Mouse (Mus musculus) limb, embryonic 15.5 days (tissue): ENCODE data around the gene Arr3. TPM values are rescaled to one million over a fixed set of nuclear protein-coding genes. Genes with fewer than 3 reads are reported as not detected.

Experiments
- ATAC-seq: fragments of 200-750 bp; cut with Nextera tagmentation; 2 replicates; pipeline ENCODE4 v1.8.0; 2017; ENCODE audit warnings: low read depth, moderate TSS enrichment; ENCODE audit not compliant: insufficient number of reproducible peaks, low FRiP score, low TSS enrichment
- H3K27ac ChIP-seq: fragments of 300-500 bp; sonication (generic); 2 replicates; pipeline ENCODE4 v1.5.1; 2015; ENCODE audit warnings: moderate library complexity, mild to moderate bottlenecking, inconsistent platforms
- H3K27me3 ChIP-seq: fragments of 300-500 bp; sonication (generic); 2 replicates; pipeline ENCODE4 v1.6.1; 2015; ENCODE audit warnings: inconsistent platforms
- H3K36me3 ChIP-seq: fragments of 300-500 bp; sonication (generic); 2 replicates; pipeline ENCODE4 v1.6.1; 2015; ENCODE audit warnings: inconsistent platforms
- H3K4me1 ChIP-seq: fragments of 300-500 bp; sonication (generic); 2 replicates; pipeline ENCODE4 v1.6.1; 2015; ENCODE audit warnings: inconsistent platforms
- H3K4me2 ChIP-seq: fragments of 300-500 bp; sonication (generic); 2 replicates; pipeline ENCODE4 v1.6.1; 2015; ENCODE audit warnings: mild to moderate bottlenecking, inconsistent platforms
- H3K4me3 ChIP-seq: fragments of 300-500 bp; sonication (generic); 2 replicates; pipeline ENCODE4 v1.5.1; 2015; ENCODE audit warnings: mild to moderate bottlenecking, inconsistent platforms
- H3K9ac ChIP-seq: fragments of 300-500 bp; sonication (generic); 2 replicates; pipeline ENCODE4 v1.6.1; 2015; ENCODE audit warnings: inconsistent platforms
- H3K9me3 ChIP-seq: fragments of 300-500 bp; sonication (generic); 2 replicates; pipeline ENCODE4 v1.6.1; 2016; ENCODE audit warnings: inconsistent platforms
- WGBS: fragments of 180-500 bp; shearing (Covaris S2); methylation state at CpG from one replicate; pipeline ENCODE4 v1.1.7; 2015; 5-methylcytosine and 5-hydroxymethylcytosine counted together
- polyA plus RNA-seq: library from polyadenylated mRNA; unstranded; fragments of >200 nt; fragmentation: Nextera tagmentation; extraction: Ambion mirVana; gene quantifications from 2 replicates; pipeline ENCODE4 v1.2.1, GENCODE M21; 2015

Gene Arr3
- polyA plus RNA-seq = not detected in 2 replicates

DNA sequence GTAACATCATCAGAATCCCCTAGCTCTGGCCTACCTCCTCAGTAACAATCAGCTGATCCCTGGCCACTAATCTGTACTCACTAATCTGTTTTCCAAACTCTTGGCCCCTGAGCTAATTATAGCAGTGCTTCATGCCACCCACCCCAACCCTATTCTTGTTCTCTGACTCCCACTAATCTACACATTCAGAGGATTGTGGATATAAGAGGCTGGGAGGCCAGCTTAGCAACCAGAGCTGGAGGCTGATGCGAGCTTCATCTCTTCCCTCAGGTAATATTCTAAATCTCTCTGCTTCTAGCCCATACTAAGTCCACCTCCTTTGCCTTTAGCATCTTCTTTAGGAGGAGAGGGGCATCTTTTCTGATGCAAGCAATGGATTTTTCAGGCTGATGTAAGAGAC lies at the start of gene Arr3:
Arr3 (plus strand) TSS at position 184 of the 400 bp plus-strand sequence.
- WGBS = 76% methylated on average over 1 of the region's 1 CpGs
- Histone ChIP-seq H3K27me3 (0 out of 2 replicates have a peak, but pooled peaks cover 4% of the 10 kb centered on the region), H3K4me1 (no peaks in the 10 kb centered on the region)

DNA sequence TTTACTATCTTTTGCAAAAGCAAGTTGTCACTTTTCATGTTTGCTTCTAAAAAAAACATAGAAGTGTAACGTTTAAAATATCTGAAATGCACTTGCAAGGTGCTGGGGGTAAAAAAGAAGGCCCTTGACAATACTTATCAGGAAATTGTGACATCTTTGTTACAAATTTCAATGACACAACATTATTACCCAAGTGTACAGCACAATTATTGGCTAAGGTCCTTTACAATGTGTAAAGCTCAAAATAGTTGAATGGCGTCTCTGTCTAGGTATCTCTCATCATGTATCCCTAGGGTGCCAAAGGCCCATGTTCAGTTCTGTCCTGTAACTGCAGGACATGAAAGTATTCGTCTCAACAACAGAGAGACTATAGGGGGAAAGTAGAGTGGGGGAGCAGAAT lies 49.3 kb upstream of the Arr3 start:
- Histone ChIP-seq H3K9me3 (no peaks in the 10 kb centered on the region), H3K36me3 (no peaks in the 10 kb centered on the region), H3K4me3 (no peak overlapping the region), H3K4me2 (no peak overlapping the region), H3K9ac (no peak overlapping the region), H3K27me3 (0 out of 2 replicates have a peak, but pooled peaks cover 4% of the 10 kb centered on the region), H3K27ac (no peak overlapping the region), H3K4me1 (no peaks in the 10 kb centered on the region)
- 74% methylated on average over 3 of the region's 3 CpGs for WGBS
- ATAC-seq = no peak

More for the DNA sequence above, at the start of gene Arr3:
- Histone ChIP-seq H3K9ac (no peak within 1 kb of the TSS), H3K9me3 (no peaks in the 10 kb centered on the region), H3K4me3 (no peak within 1 kb of the TSS), H3K4me2 (no peak within 1 kb of the TSS), H3K36me3 (no peaks in the 10 kb centered on the region), H3K27ac (no peak within 1 kb of the TSS)
- no peak for ATAC-seq

DNA sequence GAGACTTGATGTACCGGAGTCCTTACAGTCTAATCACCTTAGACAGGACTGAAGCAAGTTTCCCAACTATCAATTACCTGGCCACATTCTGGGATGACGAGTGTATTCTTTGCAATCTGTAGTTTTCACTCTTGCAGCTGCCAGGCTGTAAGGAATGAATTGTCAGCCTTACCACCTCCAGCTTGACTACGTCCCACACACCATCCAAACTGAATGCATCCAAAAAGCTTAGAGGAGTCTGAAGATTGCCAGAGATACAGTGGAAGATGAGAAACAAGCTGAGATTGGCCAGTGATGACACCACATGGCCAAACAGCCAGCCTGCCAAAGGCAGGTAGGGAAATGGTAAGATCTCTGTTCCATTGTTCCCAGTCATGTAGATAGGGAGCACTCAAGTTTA lies 39.6 kb upstream of the Arr3 start:
- no peaks in the 10 kb centered on the region for H3K9me3 ChIP-seq
- no peaks in the 10 kb centered on the region for H3K4me1 ChIP-seq
- H3K36me3 ChIP-seq = no peaks in the 10 kb centered on the region
- no peaks in the 10 kb centered on the region for H3K27me3 ChIP-seq
- 85% methylated on average over 3 of the region's 3 CpGs for WGBS
- ATAC-seq = no peak
- no peak overlapping the region for H3K9ac ChIP-seq
- H3K4me2 ChIP-seq = no peak overlapping the region
- H3K4me3 ChIP-seq = no peak overlapping the region
- no peak overlapping the region for H3K27ac ChIP-seq

DNA sequence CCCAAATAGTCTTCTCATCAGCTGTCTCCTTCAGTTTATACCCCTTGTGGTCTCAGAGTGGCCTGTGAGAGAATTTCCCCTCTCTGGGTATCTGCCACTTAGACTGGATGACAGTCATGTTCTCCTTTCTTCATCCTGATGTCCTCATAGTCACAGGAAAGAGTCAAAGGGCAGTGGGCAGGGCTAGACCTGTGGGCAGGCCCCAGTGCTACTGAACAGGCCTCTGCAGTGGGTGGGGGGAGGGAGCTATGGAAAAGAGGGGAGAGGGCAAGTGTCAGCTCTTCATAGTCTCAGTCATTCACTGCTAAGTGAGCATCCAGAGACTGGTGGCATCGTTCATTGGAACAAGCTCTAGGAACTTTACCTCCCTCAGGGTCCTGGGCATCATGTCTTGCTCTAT lies 33.3 kb upstream of the Arr3 start, which contains the start of gene Awat1:
Awat1 (plus strand) TSS at position 301 of the 400 bp plus-strand sequence.
- Histone ChIP-seq H3K9me3 (no peaks in the 10 kb centered on the region), H3K9ac (no peak within 1 kb of the TSS), H3K27ac (no peak within 1 kb of the TSS), H3K27me3 (no peaks in the 10 kb centered on the region), H3K4me2 (no peak within 1 kb of the TSS), H3K4me3 (no peak within 1 kb of the TSS), H3K4me1 (no peaks in the 10 kb centered on the region), H3K36me3 (no peaks in the 10 kb centered on the region)
- ATAC-seq = no peak
- WGBS = 82% methylated on average over 1 of the region's 1 CpGs

DNA sequence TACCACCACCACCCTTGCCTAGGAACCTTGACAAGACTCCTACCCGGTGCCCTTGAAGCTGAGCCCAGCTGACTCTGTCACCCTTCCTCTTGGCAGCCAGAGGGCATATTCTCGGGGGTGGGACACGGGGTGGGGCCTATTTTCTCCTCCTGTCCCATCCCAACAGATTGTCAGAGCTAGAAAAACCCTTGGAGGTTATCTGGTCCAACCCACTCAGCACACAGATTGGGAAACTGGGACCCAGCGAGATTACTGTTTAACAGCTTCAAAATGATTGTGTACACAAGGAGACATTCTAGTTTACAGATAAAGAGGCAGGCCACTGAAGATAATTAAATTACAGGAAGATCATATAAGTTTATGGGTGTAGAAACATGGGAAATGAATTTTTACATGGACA lies 10.5 kb upstream of the Arr3 start, which contains the start of gene P2ry4:
P2ry4 (minus strand) TSS at position 79 of the 400 bp plus-strand sequence.
- Histone ChIP-seq H3K27me3 (peaks cover 16% of the 10 kb centered on the region), H3K4me3 (no peak within 1 kb of the TSS), H3K9me3 (no peaks in the 10 kb centered on the region), H3K4me1 (no peaks in the 10 kb centered on the region), H3K27ac (no peak within 1 kb of the TSS), H3K4me2 (no peak within 1 kb of the TSS), H3K36me3 (no peaks in the 10 kb centered on the region), H3K9ac (no peak within 1 kb of the TSS)
- WGBS = 68% methylated on average over 4 of the region's 4 CpGs
- ATAC-seq = no peak

DNA sequence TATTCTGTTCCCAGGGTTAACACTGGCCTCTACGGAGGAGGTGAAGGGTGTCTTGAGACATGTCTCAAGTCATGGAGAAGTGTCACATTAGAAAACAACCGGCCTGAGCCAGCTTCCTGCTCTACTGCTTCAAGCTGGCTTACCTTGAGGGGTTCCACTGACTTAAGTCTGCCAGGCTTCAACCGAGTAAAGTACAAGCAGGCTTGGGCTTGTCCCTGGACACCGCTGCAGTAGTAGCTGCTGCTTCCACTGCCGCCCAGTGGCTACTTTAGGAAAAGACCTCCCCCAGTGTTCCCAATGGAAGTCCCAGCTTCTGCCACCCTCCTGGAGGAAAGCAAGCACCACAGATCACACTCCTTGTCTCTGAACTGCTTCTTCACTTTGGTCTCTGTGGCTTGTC lies 7.9 kb upstream of the Arr3 start:
- H3K36me3 ChIP-seq = no peaks in the 10 kb centered on the region
- no peaks in the 10 kb centered on the region for H3K9me3 ChIP-seq
- H3K9ac ChIP-seq = no peak overlapping the region
- peaks cover 18% of the 10 kb centered on the region for H3K27me3 ChIP-seq
- no peak for ATAC-seq
- no peak overlapping the region for H3K4me3 ChIP-seq
- no peak overlapping the region for H3K4me2 ChIP-seq
- H3K27ac ChIP-seq = no peak overlapping the region
- whole genome bisulfite sequencing = 19% methylated on average over 5 of the region's 5 CpGs
- H3K4me1 ChIP-seq = no peaks in the 10 kb centered on the region

DNA sequence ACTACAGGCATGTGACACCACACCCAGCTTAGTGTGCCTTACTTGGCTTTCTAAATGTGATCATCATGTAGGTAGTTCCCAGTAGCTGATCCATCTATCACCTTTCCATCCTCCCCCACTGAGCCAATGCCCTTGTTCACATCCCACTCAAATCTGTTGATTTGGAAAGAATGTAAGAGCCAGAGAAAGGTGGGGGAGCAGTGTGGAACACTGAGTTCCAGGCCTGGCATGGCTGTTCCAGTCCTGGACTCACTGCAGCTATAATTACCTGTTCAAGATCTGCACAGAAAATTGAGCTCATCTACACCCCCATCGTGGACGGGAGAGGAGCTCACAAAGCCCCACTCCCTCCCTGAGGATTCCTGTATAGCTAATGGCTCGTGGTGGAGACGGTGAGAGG lies 5.5 kb upstream of the Arr3 start:
- Histone ChIP-seq H3K27ac (no peak overlapping the region), H3K9me3 (no peaks in the 10 kb centered on the region), H3K4me1 (no peaks in the 10 kb centered on the region), H3K4me2 (no peak overlapping the region), H3K27me3 (peaks cover 9% of the 10 kb centered on the region; the same call in 1 of the 2 replicates), H3K9ac (no peak overlapping the region), H3K36me3 (no peaks in the 10 kb centered on the region), H3K4me3 (no peak overlapping the region)
- no peak for ATAC-seq
- 60% methylated on average over 4 of the region's 4 CpGs for WGBS

DNA sequence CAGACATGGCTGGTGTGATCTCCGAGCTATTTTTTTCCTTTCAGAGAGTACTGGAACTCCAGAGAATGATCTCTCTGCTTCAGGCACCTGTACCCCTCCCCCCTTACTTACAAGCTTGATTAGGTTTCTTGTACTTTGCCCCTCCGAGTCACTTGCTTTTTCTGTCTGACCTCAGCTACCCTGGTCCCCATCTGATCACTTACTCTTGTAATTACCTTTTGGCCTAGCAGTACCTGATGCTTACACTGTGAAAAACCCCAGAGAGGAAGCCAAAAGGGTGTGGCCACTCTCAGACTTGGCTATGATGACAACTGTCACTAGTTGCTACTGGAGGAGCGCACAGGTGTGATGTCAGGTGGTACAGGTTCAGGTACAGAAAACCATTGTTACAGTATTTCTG lies 13.2 kb downstream of the Arr3 start:
- peaks cover 11% of the 10 kb centered on the region; the same call in 1 of the 2 replicates for H3K27me3 ChIP-seq
- no peak overlapping the region for H3K9ac ChIP-seq
- H3K9me3 ChIP-seq = no peaks in the 10 kb centered on the region
- no peaks in the 10 kb centered on the region for H3K4me1 ChIP-seq
- H3K4me3 ChIP-seq = no peak overlapping the region
- H3K36me3 ChIP-seq = peaks cover 7% of the 10 kb centered on the region; the same call in 1 of the 2 replicates
- no peak overlapping the region for H3K27ac ChIP-seq
- no peak for ATAC-seq
- 53% methylated on average over 3 of the region's 3 CpGs for WGBS
- H3K4me2 ChIP-seq = no peak overlapping the region

DNA sequence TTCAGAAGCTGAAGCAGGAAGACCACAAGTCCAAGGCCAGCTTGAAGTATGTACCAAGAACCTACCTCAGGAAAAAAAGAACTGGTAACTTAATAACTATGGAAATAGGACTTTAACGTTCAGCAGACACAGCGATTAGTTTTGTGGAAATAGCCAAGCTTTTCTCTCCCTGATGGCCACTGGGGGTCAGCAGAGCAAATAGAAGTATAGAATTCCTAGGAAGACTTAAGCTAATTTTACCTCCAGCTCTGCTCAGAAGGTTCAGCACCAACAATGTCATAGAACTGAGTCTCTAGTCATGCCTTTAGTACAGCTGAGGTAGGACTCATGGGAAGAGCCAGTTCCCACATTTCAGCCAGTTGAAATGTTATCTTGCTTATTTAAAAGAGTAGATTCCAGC lies 16.1 kb downstream of the Arr3 start:
- Histone ChIP-seq H3K4me3 (no peak overlapping the region), H3K4me2 (no peak overlapping the region), H3K9ac (no peak overlapping the region), H3K27me3 (peaks cover 18% of the 10 kb centered on the region; the same call in 1 of the 2 replicates), H3K4me1 (no peaks in the 10 kb centered on the region), H3K27ac (no peak overlapping the region), H3K36me3 (peaks cover 7% of the 10 kb centered on the region; the same call in 1 of the 2 replicates), H3K9me3 (no peaks in the 10 kb centered on the region)
- 66% methylated on average over 2 of the region's 2 CpGs for WGBS
- no peak for ATAC-seq

DNA sequence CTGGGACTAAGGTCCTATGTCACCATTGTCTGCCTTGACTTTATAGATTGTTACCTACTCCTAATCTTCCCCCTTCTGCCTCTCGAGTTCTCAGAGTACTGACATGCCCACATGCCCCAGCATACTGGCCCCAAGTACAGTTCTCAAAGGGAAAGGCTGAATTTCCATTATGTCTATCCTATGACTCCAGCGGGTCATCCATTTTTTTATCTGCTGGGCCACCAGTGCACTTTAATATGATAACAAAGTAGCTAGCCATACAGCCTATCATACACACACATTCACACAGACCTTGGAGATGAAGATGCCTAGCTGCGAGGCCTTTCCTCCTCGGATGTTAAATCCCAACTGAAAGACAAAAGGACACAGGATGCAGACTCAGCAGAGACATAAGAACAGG lies 18.9 kb downstream of the Arr3 start:
- WGBS = 93% methylated on average over 4 of the region's 4 CpGs
- peaks cover 8% of the 10 kb centered on the region; the same call in 1 of the 2 replicates for H3K27me3 ChIP-seq

DNA sequence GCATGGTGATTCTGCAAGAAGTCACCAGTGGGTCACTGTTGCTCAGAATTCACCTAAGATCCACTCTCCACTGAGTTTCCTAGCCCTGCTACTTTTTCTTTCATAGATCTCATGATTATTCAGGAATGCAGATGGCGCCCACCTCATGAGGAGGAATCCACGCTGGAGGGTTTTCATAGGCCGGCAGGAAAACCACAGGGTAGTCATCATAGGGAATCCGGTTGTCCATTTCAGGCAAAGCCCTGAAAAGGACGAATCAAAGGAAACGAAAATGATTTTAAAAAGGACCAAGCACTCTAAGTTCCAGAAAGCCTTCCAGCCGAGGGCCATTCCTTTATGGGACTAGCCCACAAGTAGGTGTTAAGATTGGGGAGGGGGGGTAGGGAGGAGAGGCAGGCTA lies 19.8 kb downstream of the Arr3 start:
- Histone ChIP-seq H3K4me3 (peak overlapping the region; percentile 56), H3K9me3 (no peaks in the 10 kb centered on the region), H3K4me2 (peak overlapping the region; percentile 44), H3K9ac (no peak overlapping the region), H3K36me3 (peaks cover 7% of the 10 kb centered on the region; the same call in 1 of the 2 replicates), H3K4me1 (no peaks in the 10 kb centered on the region), H3K27me3 (peaks cover 8% of the 10 kb centered on the region; the same call in 1 of the 2 replicates), H3K27ac (no peak overlapping the region)
- ATAC-seq = no peak
- WGBS = 32% methylated on average over 7 of the region's 7 CpGs

More for the DNA sequence above, 18.9 kb downstream of the Arr3 start:
- Histone ChIP-seq H3K9me3 (no peaks in the 10 kb centered on the region), H3K4me3 (no peak overlapping the region), H3K9ac (no peak overlapping the region), H3K4me2 (no peak overlapping the region), H3K27ac (no peak overlapping the region), H3K36me3 (peaks cover 7% of the 10 kb centered on the region; the same call in 1 of the 2 replicates), H3K4me1 (no peaks in the 10 kb centered on the region)
- no peak for ATAC-seq

DNA sequence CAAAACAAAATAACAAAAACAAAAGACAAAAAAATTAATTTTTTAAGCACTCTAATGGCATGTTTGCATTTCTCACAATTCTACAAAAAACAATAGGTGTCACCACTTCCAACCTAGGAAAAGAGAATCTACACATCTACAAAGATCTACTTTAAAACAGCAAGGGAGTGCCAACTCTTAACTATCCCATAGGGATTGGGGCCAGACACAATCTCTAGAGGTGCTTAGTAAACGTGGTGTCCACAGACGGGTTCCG lies 20.2 kb downstream of the Arr3 start, which contains the start of gene Kif4:
Kif4 (plus strand) TSS at position 192 of the 256 bp plus-strand sequence.
- WGBS = 16% methylated on average over 3 of the region's 3 CpGs
- peak within 1 kb of the TSS; percentile 69 for H3K27ac ChIP-seq
- peaks cover 7% of the 10 kb centered on the region; the same call in 1 of the 2 replicates for H3K36me3 ChIP-seq
- no peaks in the 10 kb centered on the region for H3K9me3 ChIP-seq
- peak within 1 kb of the TSS; percentile 56 for H3K4me3 ChIP-seq
- peak within 1 kb of the TSS; percentile 69 for H3K4me2 ChIP-seq
- no peaks in the 10 kb centered on the region for H3K4me1 ChIP-seq
- H3K27me3 ChIP-seq = peaks cover 8% of the 10 kb centered on the region; the same call in 1 of the 2 replicates
- peak; percentile 49; the same call in 1 of the 2 replicates for ATAC-seq
- peak within 1 kb of the TSS; percentile 50 for H3K9ac ChIP-seq
